Mouse (Mus musculus): ENCODE measurements around the gene Aldh5a1. TPM values are rescaled to one million over a fixed set of nuclear protein-coding genes. Genes with fewer than 3 reads are reported as not detected.

The Aldh5a1 gene
- polyA plus RNA-seq, 1 experiment: 0.50 TPM

DNA sequence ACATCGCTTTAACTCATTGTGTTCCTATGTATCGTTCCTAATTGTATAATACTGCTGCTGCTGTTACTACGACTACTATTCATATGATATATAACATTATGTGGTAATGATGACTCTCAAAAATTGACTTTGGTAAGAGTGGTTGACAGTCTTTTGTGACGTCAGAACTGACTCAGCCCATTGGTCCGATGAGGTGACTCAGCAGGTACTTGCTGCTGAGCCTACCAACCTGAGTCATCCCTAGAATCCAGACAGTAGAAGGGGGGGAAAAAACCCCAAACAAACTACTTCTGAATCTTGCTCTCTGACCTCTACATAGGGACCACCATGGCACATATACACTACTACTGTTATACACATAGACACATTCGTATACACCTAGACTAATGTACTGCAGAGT is 11.4 kb upstream of the Aldh5a1 start:
- no peak overlapping the region for H3K27ac ChIP-seq (ENCODE audit: insufficient read depth, low read length)
- TF ChIP-seq POLR2A (IDR thresholded peaks at IDR 0.05; ENCODE audit: low read depth, low read length): no peak
- TF ChIP-seq CTCF (IDR thresholded peaks at IDR 0.05; ENCODE audit: extremely low read depth, insufficient read depth, insufficient read length, insufficient replicate concordance): no peak
- WGBS: 82% methylated on average over 6 of the region's 6 CpGs

DNA sequence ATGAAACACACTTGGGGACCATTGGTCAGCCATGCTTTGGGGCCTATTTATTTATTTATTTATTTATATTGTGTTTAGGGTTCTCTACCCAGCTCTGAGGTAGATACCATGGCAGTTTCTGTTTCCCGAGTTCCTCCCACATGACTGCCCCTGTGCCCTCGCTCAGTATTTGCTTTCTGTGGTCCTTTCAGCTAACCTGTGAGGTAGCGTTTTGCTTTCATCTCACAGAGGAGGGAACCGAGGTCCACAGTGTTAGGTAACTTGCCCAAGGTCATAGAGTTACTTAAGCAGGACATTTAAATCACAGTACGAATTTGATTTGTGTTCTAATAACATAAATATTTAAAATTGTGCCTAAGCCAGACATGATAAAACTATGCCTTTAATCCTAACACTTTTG is 9.7 kb upstream of the Aldh5a1 start:
- Histone ChIP-seq H3K4me1 (ENCODE audit: control insufficient read depth, insufficient read depth, insufficient read length) (no peaks in the 10 kb centered on the region), H3K36me3 (ENCODE audit: control insufficient read depth, insufficient read depth, low read length) (no peaks in the 10 kb centered on the region), H3K27me3 (ENCODE audit: control insufficient read depth, insufficient read depth, low read length) (no peaks in the 10 kb centered on the region), H3K4me3 (ENCODE audit: extremely low read depth, insufficient read depth, insufficient read length) (no peak overlapping the region), H3K27ac (ENCODE audit: insufficient read depth, low read length) (no peak overlapping the region)
- WGBS: 84% methylated on average over 5 of the region's 5 CpGs
- no peak for DNase-seq (ENCODE audit: low read depth in 1 of 2, low spot score in 2 of 2)
- no peak for TF ChIP-seq POLR2A (IDR thresholded peaks at IDR 0.05; ENCODE audit: low read depth, low read length)
- no peak for TF ChIP-seq CTCF (IDR thresholded peaks at IDR 0.05; ENCODE audit: extremely low read depth, insufficient read depth, insufficient read length, insufficient replicate concordance)

More for the DNA sequence above, 11.4 kb upstream of the Aldh5a1 start:
- Histone ChIP-seq H3K4me1 (ENCODE audit: control insufficient read depth, insufficient read depth, insufficient read length) (no peaks in the 10 kb centered on the region), H3K4me3 (ENCODE audit: extremely low read depth, insufficient read depth, insufficient read length) (no peak overlapping the region), H3K27me3 (ENCODE audit: control insufficient read depth, insufficient read depth, low read length) (no peaks in the 10 kb centered on the region), H3K36me3 (ENCODE audit: control insufficient read depth, insufficient read depth, low read length) (no peaks in the 10 kb centered on the region)
- no peak for DNase-seq (ENCODE audit: low read depth in 1 of 2, low spot score in 2 of 2)

DNA sequence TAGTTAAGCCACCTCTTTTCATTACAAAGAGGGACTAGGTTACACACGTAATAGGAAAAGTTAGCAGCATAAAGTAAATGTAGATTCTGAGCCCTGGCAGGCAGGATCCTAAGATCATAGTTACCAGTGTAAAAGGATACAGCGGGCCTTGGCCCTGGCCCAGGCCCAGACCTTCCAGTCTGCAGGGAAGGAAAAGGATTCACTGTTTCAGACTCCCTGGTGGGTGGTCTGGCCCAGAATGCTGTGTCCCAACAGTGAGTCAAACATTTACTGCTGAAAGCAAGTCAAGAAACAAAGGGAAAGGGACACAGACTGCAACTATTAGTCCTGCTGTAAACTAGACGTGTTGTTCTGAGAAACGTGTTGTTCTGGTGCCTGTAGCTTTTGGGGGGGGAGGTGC is 8.1 kb upstream of the Aldh5a1 start:
- Histone ChIP-seq H3K27ac (ENCODE audit: insufficient read depth, low read length) (no peak overlapping the region), H3K4me1 (ENCODE audit: control insufficient read depth, insufficient read depth, insufficient read length) (no peaks in the 10 kb centered on the region), H3K36me3 (ENCODE audit: control insufficient read depth, insufficient read depth, low read length) (no peaks in the 10 kb centered on the region), H3K27me3 (ENCODE audit: control insufficient read depth, insufficient read depth, low read length) (no peaks in the 10 kb centered on the region), H3K4me3 (ENCODE audit: extremely low read depth, insufficient read depth, insufficient read length) (no peak overlapping the region)
- WGBS: 76% methylated on average over 4 of the region's 4 CpGs
- TF ChIP-seq POLR2A (IDR thresholded peaks at IDR 0.05; ENCODE audit: low read depth, low read length): no peak
- no peak for TF ChIP-seq CTCF (IDR thresholded peaks at IDR 0.05; ENCODE audit: extremely low read depth, insufficient read depth, insufficient read length, insufficient replicate concordance)
- no peak for DNase-seq (ENCODE audit: low read depth in 1 of 2, low spot score in 2 of 2)

DNA sequence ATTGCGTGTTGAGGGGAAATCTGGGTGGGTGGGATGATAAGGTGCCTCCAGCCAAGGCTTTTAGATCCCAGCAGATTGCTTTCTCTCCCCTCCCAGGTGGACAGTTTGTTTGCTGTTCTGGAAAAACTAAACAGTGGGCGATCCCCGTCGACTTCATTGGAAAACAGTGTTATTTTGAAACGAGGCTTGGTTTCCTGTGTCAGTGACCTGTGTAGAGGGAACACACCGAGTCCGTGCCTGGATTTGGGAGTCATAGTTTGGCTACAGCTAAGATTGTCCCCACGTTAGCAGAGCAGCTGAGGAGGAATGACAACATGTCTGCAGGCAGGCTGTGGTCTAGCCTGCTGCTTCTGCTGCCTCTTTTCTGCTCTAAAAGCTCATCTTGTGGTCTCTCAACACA is 5.8 kb upstream of the Aldh5a1 start:
- 76% methylated on average over 8 of the region's 8 CpGs for WGBS
- TF ChIP-seq CTCF (IDR thresholded peaks at IDR 0.05; ENCODE audit: extremely low read depth, insufficient read depth, insufficient read length, insufficient replicate concordance): no peak
- no peak for TF ChIP-seq POLR2A (IDR thresholded peaks at IDR 0.05; ENCODE audit: low read depth, low read length)
- no peaks in the 10 kb centered on the region for H3K4me1 ChIP-seq (ENCODE audit: control insufficient read depth, insufficient read depth, insufficient read length)
- H3K27me3 ChIP-seq (ENCODE audit: control insufficient read depth, insufficient read depth, low read length): no peaks in the 10 kb centered on the region
- H3K4me3 ChIP-seq (ENCODE audit: extremely low read depth, insufficient read depth, insufficient read length): no peak overlapping the region
- H3K27ac ChIP-seq (ENCODE audit: insufficient read depth, low read length): no peak overlapping the region
- H3K36me3 ChIP-seq (ENCODE audit: control insufficient read depth, insufficient read depth, low read length): no peaks in the 10 kb centered on the region
- no peak for DNase-seq (ENCODE audit: low read depth in 1 of 2, low spot score in 2 of 2)

DNA sequence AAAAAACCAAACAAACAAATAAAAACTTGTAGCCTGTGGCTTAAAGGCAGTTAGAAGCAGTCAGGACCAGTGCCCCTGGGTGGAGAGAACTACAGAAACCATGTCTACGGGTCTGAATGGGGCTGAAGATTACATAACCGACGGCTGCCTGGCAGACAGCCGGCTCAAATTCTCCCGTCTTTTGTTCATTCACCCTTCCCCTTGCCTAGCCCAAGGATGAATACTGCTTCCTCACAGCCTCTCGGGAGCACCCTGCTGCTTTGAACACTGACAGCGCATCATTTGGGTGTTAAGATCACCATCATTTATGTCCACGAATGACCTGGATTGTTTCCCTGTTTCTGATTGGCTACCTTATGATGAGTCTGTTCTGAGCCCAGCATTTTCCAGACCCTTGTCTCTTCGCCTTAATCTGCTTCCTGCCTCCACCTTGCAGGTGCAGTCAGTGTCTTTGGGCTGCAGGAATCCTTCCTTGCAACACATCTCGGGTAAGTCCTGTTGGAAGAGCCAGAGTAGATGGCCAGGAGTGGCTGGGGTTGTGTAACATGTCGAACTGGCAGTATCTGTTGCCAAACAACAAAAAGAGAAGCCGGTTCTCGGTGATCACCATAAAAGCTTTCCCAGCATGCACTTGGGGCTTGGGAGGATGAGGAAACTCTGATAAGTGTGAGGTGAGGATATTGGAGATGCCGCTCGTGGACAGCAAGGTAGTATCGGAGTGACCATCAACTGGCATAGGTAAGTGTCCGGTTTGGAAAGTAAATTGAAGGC is 5.2 kb upstream of the Aldh5a1 start, which contains the start of gene Gpld1:
Gpld1 (plus strand) TSS at position 641 of the 771 bp plus-strand sequence.
- Histone ChIP-seq H3K4me1 (ENCODE audit: control insufficient read depth, insufficient read depth, insufficient read length) (peaks cover 3% of the 10 kb centered on the region; the same call in 1 of the 2 replicates), H3K27ac (ENCODE audit: insufficient read depth, low read length) (no peak within 1 kb of the TSS), H3K4me3 (ENCODE audit: extremely low read depth, insufficient read depth, insufficient read length) (no peak within 1 kb of the TSS), H3K36me3 (ENCODE audit: control insufficient read depth, insufficient read depth, low read length) (no peaks in the 10 kb centered on the region), H3K27me3 (ENCODE audit: control insufficient read depth, insufficient read depth, low read length) (no peaks in the 10 kb centered on the region)
- 62% methylated on average over 17 of the region's 17 CpGs for WGBS
- TF ChIP-seq POLR2A (IDR thresholded peaks at IDR 0.05; ENCODE audit: low read depth, low read length) (no peak), CTCF (IDR thresholded peaks at IDR 0.05; ENCODE audit: extremely low read depth, insufficient read depth, insufficient read length, insufficient replicate concordance) (no peak)
- DNase-seq (ENCODE audit: low read depth in 1 of 2, low spot score in 2 of 2): no peak

DNA sequence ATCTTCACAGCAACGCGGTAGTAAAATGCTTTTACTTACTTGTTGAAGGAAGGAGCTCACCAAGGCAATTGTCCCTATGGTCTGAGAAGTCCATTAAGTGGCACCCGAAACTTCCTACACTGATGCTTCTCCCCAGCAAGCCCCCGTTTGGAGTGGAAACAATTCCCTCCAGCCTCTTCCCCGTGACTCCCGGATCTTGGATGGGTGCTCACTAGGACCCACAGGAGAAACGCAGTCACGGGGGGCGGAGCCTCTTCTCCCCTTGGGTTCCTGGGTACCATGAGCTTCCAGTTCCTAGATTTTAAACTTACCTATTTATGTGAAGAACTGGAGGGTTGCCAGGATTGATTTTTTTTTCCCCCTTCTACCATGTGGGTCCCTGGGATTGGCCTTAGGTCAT is 2.0 kb upstream of the Aldh5a1 start:
- Histone ChIP-seq H3K27ac (ENCODE audit: insufficient read depth, low read length) (no peak overlapping the region), H3K4me1 (ENCODE audit: control insufficient read depth, insufficient read depth, insufficient read length) (peaks cover 3% of the 10 kb centered on the region; the same call in 1 of the 2 replicates), H3K36me3 (ENCODE audit: control insufficient read depth, insufficient read depth, low read length) (no peaks in the 10 kb centered on the region), H3K27me3 (ENCODE audit: control insufficient read depth, insufficient read depth, low read length) (peaks cover 4% of the 10 kb centered on the region), H3K4me3 (ENCODE audit: extremely low read depth, insufficient read depth, insufficient read length) (no peak overlapping the region)
- no peak for DNase-seq (ENCODE audit: low read depth in 1 of 2, low spot score in 2 of 2)
- 87% methylated on average over 9 of the region's 9 CpGs for WGBS
- TF ChIP-seq POLR2A (IDR thresholded peaks at IDR 0.05; ENCODE audit: low read depth, low read length) (no peak), CTCF (IDR thresholded peaks at IDR 0.05; ENCODE audit: extremely low read depth, insufficient read depth, insufficient read length, insufficient replicate concordance) (no peak)

DNA sequence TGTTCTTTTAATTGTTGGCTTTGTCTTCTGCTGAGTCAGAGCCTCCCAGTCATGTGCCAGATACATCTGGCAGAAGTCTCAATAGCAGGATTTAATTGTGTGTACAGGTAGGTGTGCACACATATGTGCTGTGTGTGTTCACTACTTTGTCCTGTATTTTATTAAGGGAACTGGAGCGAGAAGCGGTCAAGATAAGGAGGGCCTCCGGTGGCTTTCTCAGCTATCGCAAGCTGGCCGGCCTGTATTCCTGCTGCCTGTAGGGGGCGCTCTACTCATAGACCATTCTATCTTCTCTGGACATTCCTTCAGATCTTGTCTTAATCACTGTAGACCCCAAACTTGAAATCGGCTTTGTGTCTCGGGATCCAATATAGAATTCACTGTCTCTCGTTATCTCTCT is 1.2 kb upstream of the Aldh5a1 start:
- 24% methylated on average over 9 of the region's 9 CpGs for WGBS
- H3K4me3 ChIP-seq (ENCODE audit: extremely low read depth, insufficient read depth, insufficient read length): no peak overlapping the region

More for the DNA sequence above, 1.2 kb upstream of the Aldh5a1 start:
- H3K36me3 ChIP-seq (ENCODE audit: control insufficient read depth, insufficient read depth, low read length): no peaks in the 10 kb centered on the region
- peaks cover 3% of the 10 kb centered on the region; the same call in 1 of the 2 replicates for H3K4me1 ChIP-seq (ENCODE audit: control insufficient read depth, insufficient read depth, insufficient read length)
- H3K27me3 ChIP-seq (ENCODE audit: control insufficient read depth, insufficient read depth, low read length): peaks cover 4% of the 10 kb centered on the region
- peak; percentile 15 to 48 for DNase-seq (ENCODE audit: low read depth in 1 of 2, low spot score in 2 of 2)
- H3K27ac ChIP-seq (ENCODE audit: insufficient read depth, low read length): no peak overlapping the region
- TF ChIP-seq CTCF (IDR thresholded peaks at IDR 0.05; ENCODE audit: extremely low read depth, insufficient read depth, insufficient read length, insufficient replicate concordance) (peak; percentile 63; the same call in 1 of the 2 replicates), POLR2A (IDR thresholded peaks at IDR 0.05; ENCODE audit: low read depth, low read length) (no peak)

All from spleen, adult 2 months (tissue).